Mouse (Mus musculus): ENCODE results near the gene Espn.

GRCm38 (mm10) chr4:152141521-152142135, 10.5 kb downstream of the Espn start:
- TF ChIP-seq CTCF (IDR thresholded peaks at IDR 0.05 in 2 of 3, conservative IDR thresholded peaks at IDR 0.05 in 1 of 3; ENCODE audit: control insufficient read depth in 1 of 3, insufficient read depth in 1 of 3, low read depth in 2 of 3, low read length in 3 of 3, poor library complexity in 1 of 3, severe bottlenecking in 1 of 3) (no peak), MAFK (IDR thresholded peaks at IDR 0.05; ENCODE audit: borderline replicate concordance, low read depth, low read length) (no peak), BHLHE40 (IDR thresholded peaks at IDR 0.05; ENCODE audit: borderline replicate concordance, low read depth, low read length) (no peak), CHD2 (IDR thresholded peaks at IDR 0.05; ENCODE audit: low read length) (no peak), MYB (IDR thresholded peaks at IDR 0.05; ENCODE audit: low read depth, low read length) (no peak)

Data from MEL (cell line).